Mouse (Mus musculus) C2C12 (cell line): Measurements from ENCODE around the gene Bckdha. TPM values are rescaled to one million over a fixed set of nuclear protein-coding genes. Genes with fewer than 3 reads are reported as not detected.

Source experiments
- H3K27me3 ChIP-seq: one replicate; pipeline ENCODE4 v1.6.1; 2011; ENCODE audit not compliant: control insufficient read depth, insufficient read depth, insufficient read length
- H3K36me3 ChIP-seq: one replicate; pipeline ENCODE4 v1.6.1; 2011; ENCODE audit not compliant: control insufficient read depth, insufficient read depth
- H3K4me3 ChIP-seq: one replicate; pipeline ENCODE4 v1.5.1; 2011; ENCODE audit warnings: mild to moderate bottlenecking, control low read depth; ENCODE audit not compliant: poor library complexity, insufficient read depth, severe bottlenecking
- H3K79me2 ChIP-seq: one replicate; pipeline ENCODE4 v1.6.1; 2011; ENCODE audit not compliant: control insufficient read depth, insufficient read depth
- H3K79me3 ChIP-seq: one replicate; pipeline ENCODE4 v1.6.1; 2011; ENCODE audit warnings: low read depth, control low read depth
- H3ac ChIP-seq: one replicate; pipeline ENCODE3; 2011; ENCODE audit warnings: low read depth; ENCODE audit not compliant: control insufficient read depth, insufficient read length
- CEBPB ChIP-seq: IDR thresholded peaks from one replicate; pipeline ENCODE4 v1.6.1; 2011; ENCODE audit warnings: low read depth, mild to moderate bottlenecking, control low read depth, moderate library complexity
- CTCF ChIP-seq: IDR thresholded peaks from one replicate; pipeline ENCODE4 v1.5.1; 2011; ENCODE audit not compliant: control insufficient read depth, insufficient read depth, insufficient read length
- FOSL1 ChIP-seq: IDR thresholded peaks from one replicate; pipeline ENCODE4 v1.8.0; 2011; ENCODE audit warnings: mild to moderate bottlenecking, low read length; ENCODE audit not compliant: poor library complexity, insufficient read depth, severe bottlenecking
- MAX ChIP-seq: IDR thresholded peaks from one replicate; pipeline ENCODE4 v1.6.1; 2011; ENCODE audit warnings: mild to moderate bottlenecking, control low read depth
- MYOD1 ChIP-seq: IDR thresholded peaks from one replicate; pipeline ENCODE4 v1.6.1; 2011; ENCODE audit warnings: low read depth; ENCODE audit not compliant: control insufficient read depth, insufficient read length
- MYOG ChIP-seq: IDR thresholded peaks from one replicate; pipeline ENCODE4 v1.6.1; 2011; ENCODE audit not compliant: control insufficient read depth, insufficient read length; ENCODE audit errors: extremely low read depth
- USF1 ChIP-seq: IDR thresholded peaks from one replicate; pipeline ENCODE4 v1.6.1; 2011; ENCODE audit warnings: low read depth, mild to moderate bottlenecking, control low read depth, moderate library complexity
- polyA plus RNA-seq: library from polyadenylated mRNA; unstranded; fragments of >200 nt; fragmentation: generic; extraction: Trizol; gene quantifications from one replicate; pipeline ENCODE4 v1.2.1, GENCODE M21; 2012; ENCODE audit warnings: missing spikeins

The Bckdha gene
- polyA plus RNA-seq, 1 experiment: 21.3 TPM

GRCm38 (mm10) chr7:25703793-25704494, 45.2 kb upstream of the Bckdha start:
- Histone ChIP-seq H3K36me3 (peaks cover 26% of the 10 kb centered on the region), H3K79me3 (no peaks in the 10 kb centered on the region), H3K27me3 (no peaks in the 10 kb centered on the region), H3ac (no peak overlapping the region), H3K4me3 (no peak overlapping the region), H3K79me2 (no peaks in the 10 kb centered on the region)
- TF ChIP-seq USF1 (no peak), MAX (no peak), CEBPB (no peak), MYOD1 (no peak), FOSL1 (no peak), CTCF (no peak), MYOG (no peak)

GRCm38 (mm10) chr7:25702350-25702749, 43.6 kb upstream of the Bckdha start:
- Histone ChIP-seq H3K27me3 (no peaks in the 10 kb centered on the region), H3K79me3 (no peaks in the 10 kb centered on the region), H3K36me3 (peaks cover 34% of the 10 kb centered on the region)

GRCm38 (mm10) chr7:25700732-25701131, 42.0 kb upstream of the Bckdha start:
- H3K27me3 ChIP-seq: no peaks in the 10 kb centered on the region
- TF ChIP-seq FOSL1 (no peak), MAX (no peak), USF1 (no peak)
- no peaks in the 10 kb centered on the region for H3K79me2 ChIP-seq
- no peaks in the 10 kb centered on the region for H3K79me3 ChIP-seq
- no peak overlapping the region for H3K4me3 ChIP-seq
- H3K36me3 ChIP-seq: peaks cover 40% of the 10 kb centered on the region
- H3ac ChIP-seq: no peak overlapping the region

More at GRCm38 (mm10) chr7:25702350-25702749, 43.6 kb upstream of the Bckdha start:
- TF ChIP-seq CEBPB: no peak
- TF ChIP-seq MYOD1: no peak
- no peak for TF ChIP-seq MYOG
- TF ChIP-seq CTCF: no peak
- TF ChIP-seq MAX: no peak
- TF ChIP-seq USF1: no peak
- no peak for TF ChIP-seq FOSL1
- Histone ChIP-seq H3K79me2 (no peaks in the 10 kb centered on the region), H3ac (no peak overlapping the region), H3K4me3 (no peak overlapping the region)

GRCm38 (mm10) chr7:25699851-25700250, 41.1 kb upstream of the Bckdha start:
- H3K79me3 ChIP-seq: no peaks in the 10 kb centered on the region
- no peak for TF ChIP-seq MYOD1
- TF ChIP-seq FOSL1: no peak
- TF ChIP-seq MYOG: no peak
- no peak for TF ChIP-seq CTCF
- TF ChIP-seq CEBPB: no peak
- no peak for TF ChIP-seq MAX
- no peak for TF ChIP-seq USF1
- no peaks in the 10 kb centered on the region for H3K27me3 ChIP-seq
- H3K36me3 ChIP-seq: peaks cover 46% of the 10 kb centered on the region
- H3K79me2 ChIP-seq: no peaks in the 10 kb centered on the region
- H3ac ChIP-seq: no peak overlapping the region
- H3K4me3 ChIP-seq: no peak overlapping the region

- no peak for TF ChIP-seq MYOG
- no peak for TF ChIP-seq MAX
- no peak for TF ChIP-seq MYOD1
- no peak for TF ChIP-seq CEBPB
- TF ChIP-seq CTCF: no peak
- TF ChIP-seq FOSL1: no peak
- no peak for TF ChIP-seq USF1
- peaks cover 20% of the 10 kb centered on the region for H3K79me2 ChIP-seq
- H3K36me3 ChIP-seq: peaks cover 37% of the 10 kb centered on the region
- H3K79me3 ChIP-seq: peaks cover 5% of the 10 kb centered on the region
- H3ac ChIP-seq: no peak overlapping the region
- no peaks in the 10 kb centered on the region for H3K27me3 ChIP-seq
- no peak overlapping the region for H3K4me3 ChIP-seq
Observed at GRCm38 (mm10) chr7:25694104-25694503, 35.3 kb upstream of the Bckdha start.

GRCm38 (mm10) chr7:25690051-25690450, 31.3 kb upstream of the Bckdha start:
- peaks cover 15% of the 10 kb centered on the region for H3K36me3 ChIP-seq
- no peaks in the 10 kb centered on the region for H3K27me3 ChIP-seq
- TF ChIP-seq MYOD1: no peak
- TF ChIP-seq CEBPB: no peak
- no peak for TF ChIP-seq MYOG
- no peak overlapping the region for H3K4me3 ChIP-seq
- peaks cover 8% of the 10 kb centered on the region for H3K79me3 ChIP-seq
- peaks cover 35% of the 10 kb centered on the region for H3K79me2 ChIP-seq
- no peak overlapping the region for H3ac ChIP-seq
